Mouse (Mus musculus): ENCODE measurements around the gene Mrpl54. TPM values are rescaled to one million over a fixed set of nuclear protein-coding genes. Genes with fewer than 3 reads are reported as not detected.
A peak's percentile ranks its signal among the peaks of the same experiment; 100 is the strongest.

Mrpl54 gene
- polyA plus RNA-seq, 1 experiment from 2014 or later = 178 TPM

Small RNAs within 50 kb of the gene (microRNA-seq; reads per million reads assigned to microRNA genes)
- 9.6 reads per million, percentile 21 among the genes with 10 or more reads in this experiment for gene Mir3057

Other genes with a start within 250 kb of the Mrpl54 start
- 4.2 and 4.7 TPM in 2 replicates for gene Diras1, start 241.3 kb downstream of the Mrpl54 start, polyA plus RNA-seq (2014; fragmentation: Nextera tagmentation; extraction: Ambion mirVana)
- gene Slc39a3, start 229.5 kb downstream of the Mrpl54 start, polyA plus RNA-seq (2014; fragmentation: Nextera tagmentation; extraction: Ambion mirVana) = 13.3 and 14.5 TPM in 2 replicates
- gene Sgta, start 206.8 kb downstream of the Mrpl54 start, polyA plus RNA-seq (2014; fragmentation: Nextera tagmentation; extraction: Ambion mirVana) = 248 and 262 TPM in 2 replicates
- gene Thop1, start 196.9 kb downstream of the Mrpl54 start, polyA plus RNA-seq (2014; fragmentation: Nextera tagmentation; extraction: Ambion mirVana) = 63.9 and 65.8 TPM in 2 replicates
- 0.11 and 0.70 TPM in 2 replicates for gene Creb3l3, start 168.1 kb downstream of the Mrpl54 start, polyA plus RNA-seq (2014; fragmentation: Nextera tagmentation; extraction: Ambion mirVana)
- 212 and 240 TPM in 2 replicates for gene Map2k2, start 161.0 kb downstream of the Mrpl54 start, polyA plus RNA-seq (2014; fragmentation: Nextera tagmentation; extraction: Ambion mirVana)
- gene Zbtb7a, start 131.7 kb downstream of the Mrpl54 start, polyA plus RNA-seq (2014; fragmentation: Nextera tagmentation; extraction: Ambion mirVana) = 7.1 and 8.8 TPM in 2 replicates
- gene Pias4, start 99.0 kb downstream of the Mrpl54 start, polyA plus RNA-seq (2014; fragmentation: Nextera tagmentation; extraction: Ambion mirVana) = 68.3 and 68.4 TPM in 2 replicates
- 463 and 504 TPM in 2 replicates for gene Eef2, start 90.3 kb downstream of the Mrpl54 start, polyA plus RNA-seq (2014; fragmentation: Nextera tagmentation; extraction: Ambion mirVana)
- 56.4 and 58.6 TPM in 2 replicates for gene Dapk3, start 83.9 kb downstream of the Mrpl54 start, polyA plus RNA-seq (2014; fragmentation: Nextera tagmentation; extraction: Ambion mirVana)
- gene 4930442H23Rik, start 83.1 kb downstream of the Mrpl54 start, polyA plus RNA-seq (2014; fragmentation: Nextera tagmentation; extraction: Ambion mirVana) = not detected in 2 replicates
- 0.12 TPM in 2 replicates for gene Nmrk2, start 64.9 kb downstream of the Mrpl54 start, polyA plus RNA-seq (2014; fragmentation: Nextera tagmentation; extraction: Ambion mirVana)
- 21.9 and 24.1 TPM in 2 replicates for gene Atcay, start 36.1 kb downstream of the Mrpl54 start, polyA plus RNA-seq (2014; fragmentation: Nextera tagmentation; extraction: Ambion mirVana)
- 5.8 and 6.0 TPM in 2 replicates for gene Zfr2, start 33.8 kb downstream of the Mrpl54 start, polyA plus RNA-seq (2014; fragmentation: Nextera tagmentation; extraction: Ambion mirVana)
- 2.0 and 3.0 TPM in 2 replicates for gene Matk, start 14.0 kb downstream of the Mrpl54 start, polyA plus RNA-seq (2014; fragmentation: Nextera tagmentation; extraction: Ambion mirVana)
- 35.3 and 39.0 TPM in 2 replicates for gene Apba3, start within 50 bp of the Mrpl54 start, polyA plus RNA-seq (2014; fragmentation: Nextera tagmentation; extraction: Ambion mirVana)
- 2.5 and 2.8 TPM in 2 replicates for gene Tjp3, start 24.6 kb upstream of the Mrpl54 start, polyA plus RNA-seq (2014; fragmentation: Nextera tagmentation; extraction: Ambion mirVana)
- 64.6 and 65.8 TPM in 2 replicates for gene Pip5k1c, start 26.0 kb upstream of the Mrpl54 start, polyA plus RNA-seq (2014; fragmentation: Nextera tagmentation; extraction: Ambion mirVana)
- 39.4 and 46.2 TPM in 2 replicates for gene Cactin, start 54.2 kb upstream of the Mrpl54 start, polyA plus RNA-seq (2014; fragmentation: Nextera tagmentation; extraction: Ambion mirVana)
- gene Tbxa2r, start 61.8 kb upstream of the Mrpl54 start, polyA plus RNA-seq (2014; fragmentation: Nextera tagmentation; extraction: Ambion mirVana) = 1.8 and 2.9 TPM in 2 replicates
- not detected in 2 replicates for gene Gipc3, start 76.3 kb upstream of the Mrpl54 start, polyA plus RNA-seq (2014; fragmentation: Nextera tagmentation; extraction: Ambion mirVana)
- 104 and 110 TPM in 2 replicates for gene Hmg20b, start 83.5 kb upstream of the Mrpl54 start, polyA plus RNA-seq (2014; fragmentation: Nextera tagmentation; extraction: Ambion mirVana)
- gene Mfsd12, start 90.6 kb upstream of the Mrpl54 start, polyA plus RNA-seq (2014; fragmentation: Nextera tagmentation; extraction: Ambion mirVana) = 5.3 and 5.7 TPM in 2 replicates
- gene 4930404N11Rik, start 98.9 kb upstream of the Mrpl54 start, polyA plus RNA-seq (2014; fragmentation: Nextera tagmentation; extraction: Ambion mirVana) = 0.20 and 0.50 TPM in 2 replicates
- 112 and 120 TPM in 2 replicates for gene Fzr1, start 111.6 kb upstream of the Mrpl54 start, polyA plus RNA-seq (2014; fragmentation: Nextera tagmentation; extraction: Ambion mirVana)
- gene Dohh, start 117.5 kb upstream of the Mrpl54 start, polyA plus RNA-seq (2014; fragmentation: Nextera tagmentation; extraction: Ambion mirVana) = 64.1 and 76.1 TPM in 2 replicates
- gene Gm48551, start 117.5 kb upstream of the Mrpl54 start, polyA plus RNA-seq (2014; fragmentation: Nextera tagmentation; extraction: Ambion mirVana) = 1.7 and 3.0 TPM in 2 replicates
- 0.97 and 1.3 TPM in 2 replicates for gene Gm48552, start 122.1 kb upstream of the Mrpl54 start, polyA plus RNA-seq (2014; fragmentation: Nextera tagmentation; extraction: Ambion mirVana)
- 1.9 and 3.5 TPM in 2 replicates for gene Smim24, start 126.1 kb upstream of the Mrpl54 start, polyA plus RNA-seq (2014; fragmentation: Nextera tagmentation; extraction: Ambion mirVana)
- 16.8 TPM in 2 replicates for gene Nfic, start 188.7 kb upstream of the Mrpl54 start, polyA plus RNA-seq (2014; fragmentation: Nextera tagmentation; extraction: Ambion mirVana)
- 10.6 and 11.1 TPM in 2 replicates for gene Celf5, start 215.8 kb upstream of the Mrpl54 start, polyA plus RNA-seq (2014; fragmentation: Nextera tagmentation; extraction: Ambion mirVana)
- 66.2 and 74.2 TPM in 2 replicates for gene Ncln, start 229.5 kb upstream of the Mrpl54 start, polyA plus RNA-seq (2014; fragmentation: Nextera tagmentation; extraction: Ambion mirVana)
- 0.45 and 0.58 TPM in 2 replicates for gene S1pr4, start 233.2 kb upstream of the Mrpl54 start, polyA plus RNA-seq (2014; fragmentation: Nextera tagmentation; extraction: Ambion mirVana)